Mouse (Mus musculus) lung, adult 2 months (tissue): ENCODE results near the gene Gm10160.

ENCODE experiments used
- CTCF ChIP-seq: fragments of 200-500 bp; IDR thresholded peaks from 2 replicates; pipeline ENCODE4 v1.5.1; 2011; ENCODE audit warnings: mild to moderate bottlenecking, low read length, control low read depth; ENCODE audit not compliant: insufficient read depth
- POLR2A ChIP-seq: fragments of 200-500 bp; IDR thresholded peaks from 2 replicates; pipeline ENCODE4 v1.6.1; 2011; ENCODE audit warnings: low read depth, mild to moderate bottlenecking, control low read depth, low read length, borderline replicate concordance; ENCODE audit errors: extremely low read depth

- TF ChIP-seq CTCF (no peak), POLR2A (no peak)
Measured at GRCm38 (mm10) chr7:81835430-81835829, 20.2 kb downstream of the Gm10160 start.
